8 mouse cellular contexts compared by ENCODE assay signal in genomic region chr8:11557768-11558629, GRCm38 (mm10). TPM values are rescaled to one million over a fixed set of nuclear protein-coding genes. Genes with fewer than 3 reads are reported as not detected.
DNase-seq lines count a peak whose midpoint lies in the region; ATAC-seq and TF ChIP-seq lines count a peak whose summit lies in the region.

No protein-coding gene starts in this region.

- peak overlapping the region; percentile 97 for H3K27ac ChIP-seq in embryonic facial prominence, embryonic 14.5 days (replicated peaks; ENCODE audit: low read depth, low read length)
- H3K27ac ChIP-seq in heart, adult 2 months, result peak overlapping the region; percentile 98
- peak overlapping the region; percentile 99 for H3K27ac ChIP-seq in limb, embryonic 13.5 days
- peak overlapping the region; percentile 100 for H3K27ac ChIP-seq in midbrain, embryonic 16.5 days (ENCODE audit: low read length)

- peak overlapping the region; percentile 71 for H3K4me2 ChIP-seq in embryonic facial prominence, embryonic 14.5 days (ENCODE audit: low read depth, low read length)
- peak overlapping the region; percentile 74 for H3K4me2 ChIP-seq in limb, embryonic 13.5 days (replicated peaks)
- peak overlapping the region; percentile 75 for H3K4me2 ChIP-seq in midbrain, embryonic 16.5 days (ENCODE audit: low read length)

- peaks cover 6% of the 10 kb centered on the region for H3K79me2 ChIP-seq in heart, adult 2 months (replicated peaks; ENCODE audit: control insufficient read depth, insufficient read depth, low read length)

- H3K4me3 ChIP-seq in embryonic facial prominence, embryonic 14.5 days (ENCODE audit: low read depth, low read length), result peak overlapping the region; percentile 72
- H3K4me3 ChIP-seq in heart, adult 2 months, result peak overlapping the region; percentile 77
- peak overlapping the region; percentile 97 for H3K4me3 ChIP-seq in limb, embryonic 13.5 days
- H3K4me3 ChIP-seq in midbrain, embryonic 16.5 days (ENCODE audit: low read depth, low read length), result peak overlapping the region; percentile 93

- peak overlapping the region; percentile 92 for H3K9ac ChIP-seq in embryonic facial prominence, embryonic 14.5 days (ENCODE audit: low read depth, low read length)
- H3K9ac ChIP-seq in heart, adult 2 months (ENCODE audit: low read depth, low read length), result peak overlapping the region; percentile 84
- peak overlapping the region; percentile 98 for H3K9ac ChIP-seq in limb, embryonic 13.5 days
- peak overlapping the region; percentile 79 for H3K9ac ChIP-seq in midbrain, embryonic 16.5 days (ENCODE audit: low read depth, low read length)

- under 1% methylated on average over 60 of the region's 67 CpGs for WGBS in embryonic facial prominence, embryonic 14.5 days
- WGBS in heart, adult 2 months, result under 1% methylated on average over 67 of the region's 67 CpGs
- WGBS in limb, embryonic 13.5 days, result under 1% methylated on average over 67 of the region's 67 CpGs
- WGBS in midbrain, embryonic 16.5 days, result under 1% methylated on average over 65 of the region's 67 CpGs

- H3K36me3 ChIP-seq in embryonic facial prominence, embryonic 14.5 days (ENCODE audit: control insufficient read depth, insufficient read depth, low read length), result peaks cover 12% of the 10 kb centered on the region
- no peaks in the 10 kb centered on the region for H3K36me3 ChIP-seq in heart, adult 2 months (ENCODE audit: control insufficient read depth, insufficient read depth, low read length)
- peaks cover 13% of the 10 kb centered on the region for H3K36me3 ChIP-seq in limb, embryonic 13.5 days
- peaks cover 8% of the 10 kb centered on the region; the same call in 1 of the 2 replicates for H3K36me3 ChIP-seq in midbrain, embryonic 16.5 days (ENCODE audit: control insufficient read depth, insufficient read depth, low read length)

- 0 out of 2 replicates have a peak, but pooled peaks have one; percentile 7 for TF ChIP-seq CTCF in heart, adult 2 months (IDR thresholded peaks at IDR 0.05)

- ATAC-seq in embryonic facial prominence, embryonic 14.5 days (ENCODE audit: low read depth), result peak; percentile 83
- ATAC-seq in limb, embryonic 13.5 days (ENCODE audit: low FRiP score, low read depth), result peak; percentile 84
- ATAC-seq in midbrain, embryonic 16.5 days, result peak; percentile 78

- TF ChIP-seq POLR2A in heart, adult 2 months (IDR thresholded peaks at IDR 0.05; ENCODE audit: insufficient read depth, low read depth, low read length), result peak; percentile 100

- intact Hi-C loops in heart, adult 2 months (cut with DNase I), result loop anchor here (2.0 to 10.0 kb wide), 2 partner anchors 77 to 217 kb away; partner anchors contain the start of gene Ankrd10

- H3K4me1 ChIP-seq in embryonic facial prominence, embryonic 14.5 days (ENCODE audit: control insufficient read depth, insufficient read depth, low read length), result peaks cover 19% of the 10 kb centered on the region
- peaks cover 3% of the 10 kb centered on the region; the same call in 1 of the 2 replicates for H3K4me1 ChIP-seq in heart, adult 2 months (ENCODE audit: control insufficient read depth, insufficient read depth, low read length)
- H3K4me1 ChIP-seq in limb, embryonic 13.5 days, result peaks cover 30% of the 10 kb centered on the region
- H3K4me1 ChIP-seq in midbrain, embryonic 16.5 days (ENCODE audit: control insufficient read depth, insufficient read depth, low read length), result peaks cover 26% of the 10 kb centered on the region

- peak; percentile 99 for DNase-seq in 3T3-L1 (ENCODE audit: low read depth, low spot score)
- peak; percentile 91 to 92 for DNase-seq in adrenal gland, postnatal 4 days (ENCODE audit: low spot score in 2 of 2)
- DNase-seq in embryonic facial prominence, embryonic 14.5 days (ENCODE audit: low spot score), result peak; percentile 99
- DNase-seq in heart, adult 2 months, result peak; percentile 96 to 98
- peak; percentile 97 to 98 for DNase-seq in kidney, adult 8-10 months
- DNase-seq in spleen, postnatal 10 days (ENCODE audit: low spot score in 2 of 2), result peak; percentile 95 to 97

- H3K27me3 ChIP-seq in embryonic facial prominence, embryonic 14.5 days (replicated peaks; ENCODE audit: control insufficient read depth, insufficient read depth, low read length), result no peaks in the 10 kb centered on the region
- H3K27me3 ChIP-seq in heart, adult 2 months (ENCODE audit: control insufficient read depth, insufficient read depth, low read length), result no peaks in the 10 kb centered on the region
- no peaks in the 10 kb centered on the region for H3K27me3 ChIP-seq in limb, embryonic 13.5 days
- no peaks in the 10 kb centered on the region for H3K27me3 ChIP-seq in midbrain, embryonic 16.5 days (ENCODE audit: control insufficient read depth, insufficient read depth, low read depth, low read length)

- peak; percentile 95 for TF ChIP-seq EP300 in heart, adult 2 months (IDR thresholded peaks at IDR 0.05; ENCODE audit: insufficient read depth, low read depth, low read length)

- no peaks in the 10 kb centered on the region for H3K9me3 ChIP-seq in embryonic facial prominence, embryonic 14.5 days (ENCODE audit: control insufficient read depth, low read length)
- no peaks in the 10 kb centered on the region for H3K9me3 ChIP-seq in limb, embryonic 13.5 days
- no peaks in the 10 kb centered on the region for H3K9me3 ChIP-seq in midbrain, embryonic 16.5 days (replicated peaks; ENCODE audit: control insufficient read depth, low read length, poor library complexity, severe bottlenecking)

RNA-seq across cellular contexts. Expression of gene Ing1, which starts 2.6 kb away (rescaled TPM):
- 10 to 100 TPM; 46.7 to 50.0 TPM for total RNA-seq in adrenal gland, postnatal 4 days (2021)
- polyA plus RNA-seq in embryonic facial prominence, embryonic 14.5 days (2014; fragmentation: Nextera tagmentation; extraction: Ambion mirVana), result 35.9 and 36.9 TPM in 2 replicates
- total RNA-seq in heart, adult 2 months (2021), result 10 to 100 TPM; 19.9 to 26.9 TPM
- 9.6 and 13.1 TPM in 2 replicates for polyA plus RNA-seq in heart, adult 2 months (2012; rRNA removed)
- polyA plus RNA-seq in limb, embryonic 13.5 days (2015; fragmentation: Nextera tagmentation; extraction: Ambion mirVana), result 37.9 and 42.5 TPM in 2 replicates
- polyA plus RNA-seq in midbrain, embryonic 16.5 days (2015; fragmentation: Nextera tagmentation; extraction: Ambion mirVana), result 39.3 and 42.4 TPM in 2 replicates

RNA-seq across cellular contexts. Expression of gene Cars2, which starts 7.4 kb away (rescaled TPM):
- 10 to 100 TPM; 34.4 to 36.2 TPM for total RNA-seq in adrenal gland, postnatal 4 days (2021)
- polyA plus RNA-seq in embryonic facial prominence, embryonic 14.5 days (2014; fragmentation: Nextera tagmentation; extraction: Ambion mirVana), result 22.5 and 23.6 TPM in 2 replicates
- total RNA-seq in heart, adult 2 months (2021), result 10 to 100 TPM; 46.5 to 47.7 TPM
- 49.8 and 66.0 TPM in 2 replicates for polyA plus RNA-seq in heart, adult 2 months (2012; rRNA removed)
- polyA plus RNA-seq in limb, embryonic 13.5 days (2015; fragmentation: Nextera tagmentation; extraction: Ambion mirVana), result 23.3 and 25.3 TPM in 2 replicates
- 21.8 and 22.4 TPM in 2 replicates for polyA plus RNA-seq in midbrain, embryonic 16.5 days (2015; fragmentation: Nextera tagmentation; extraction: Ambion mirVana)

Comparison
In these comparisons a context has a peak if more than half of its experiments do, and no peak if none do; other contexts are left out.
1. Peak in every context shown above with its lines: DNase-seq, ATAC-seq, H3K4me3 ChIP-seq and H3K27ac ChIP-seq.